Mouse (Mus musculus): ENCODE results near the gene Mrpl41. TPM values are rescaled to one million over a fixed set of nuclear protein-coding genes. Genes with fewer than 3 reads are reported as not detected.
"Not testable (repeated sequence)": the region's sequence is repeated elsewhere in the genome, so short reads cannot be mapped to it uniquely, and the experiment has no call there.

Gene Mrpl41
- total RNA-seq (2021), result 10 to 100 TPM; 38.1 TPM
- long read RNA-seq, experiment 1, transcript Mrpl41-201 (2 exons, 776 nt), result major isoform, 26 of 32 reads
- long read RNA-seq, experiment 1, partial matches to known transcripts, result 0 of 32 reads
- long read RNA-seq, experiment 1, other reads (novel, unspliced or antisense), result 6 of 32 reads
- long read RNA-seq, experiment 2, transcript Mrpl41-201 (2 exons, 776 nt), result major isoform, 25 of 29 reads
- long read RNA-seq, experiment 2, partial matches to known transcripts, result 0 of 29 reads
- long read RNA-seq, experiment 2, other reads (novel, unspliced or antisense), result 4 of 29 reads

DNA sequence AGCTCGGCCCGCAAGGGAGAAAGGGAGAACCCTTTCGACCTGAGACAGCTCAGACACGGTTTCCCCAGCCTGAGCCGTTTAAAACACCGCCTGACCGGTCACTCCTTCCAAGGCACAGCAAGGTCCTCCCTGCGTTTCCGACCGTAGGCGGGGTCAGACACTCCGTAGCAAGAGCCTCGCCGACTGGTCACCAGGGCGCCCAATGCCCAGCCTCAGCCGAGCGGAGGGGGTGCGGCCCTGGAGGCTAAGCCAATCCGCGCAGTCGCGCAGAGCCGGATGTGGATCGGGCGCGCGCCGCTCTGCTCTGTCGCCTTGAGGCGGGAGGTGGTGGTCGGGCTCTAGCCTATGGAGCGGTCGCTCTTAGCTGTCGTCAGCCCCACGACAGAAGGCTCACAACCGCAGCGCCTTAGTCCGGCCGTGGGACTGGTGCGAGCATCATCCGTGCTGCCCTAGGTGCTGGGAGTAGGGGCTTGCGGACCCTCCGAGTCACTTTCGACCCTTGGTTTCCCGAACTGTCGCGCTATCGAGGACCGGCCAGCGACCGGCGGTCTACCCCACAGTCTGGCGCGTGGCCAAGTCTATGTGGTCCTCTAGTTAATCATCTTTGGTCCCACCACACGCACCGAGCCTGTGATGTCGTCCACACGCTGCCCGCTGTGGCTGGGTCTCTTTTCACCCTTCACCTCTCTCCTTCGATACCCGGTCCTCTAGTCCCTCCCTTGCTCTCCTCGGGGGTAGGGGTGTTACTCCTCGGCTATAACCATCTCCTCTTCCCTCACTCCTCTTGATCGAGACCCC lies at the start of gene Mrpl41:
TSS of gene Mrpl41 (minus strand) at position 193 of the 798 bp plus-strand sequence.
- peak; percentile 96 for DNase-seq (ENCODE audit: low spot score)

DNA sequence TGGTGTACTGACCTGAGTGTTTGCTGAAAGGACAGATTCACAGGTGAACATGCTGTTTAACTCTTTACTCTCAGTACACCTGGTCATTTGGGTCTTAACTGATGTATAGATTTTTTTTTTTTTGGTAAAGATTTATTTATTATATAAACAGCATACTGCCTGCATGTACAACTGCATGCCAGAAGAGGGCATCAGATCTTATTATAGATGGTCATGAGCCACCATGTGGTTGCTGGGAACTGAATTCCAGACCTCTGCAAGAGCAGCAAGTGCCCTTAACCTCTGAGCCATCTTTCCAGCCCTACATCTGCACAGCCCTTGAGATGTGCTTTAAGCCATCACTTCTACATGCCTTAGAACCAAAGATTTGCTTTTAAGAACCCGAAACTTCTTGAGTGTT lies 47.8 kb upstream of the Mrpl41 start:
- no peak for DNase-seq (ENCODE audit: low spot score)

DNA sequence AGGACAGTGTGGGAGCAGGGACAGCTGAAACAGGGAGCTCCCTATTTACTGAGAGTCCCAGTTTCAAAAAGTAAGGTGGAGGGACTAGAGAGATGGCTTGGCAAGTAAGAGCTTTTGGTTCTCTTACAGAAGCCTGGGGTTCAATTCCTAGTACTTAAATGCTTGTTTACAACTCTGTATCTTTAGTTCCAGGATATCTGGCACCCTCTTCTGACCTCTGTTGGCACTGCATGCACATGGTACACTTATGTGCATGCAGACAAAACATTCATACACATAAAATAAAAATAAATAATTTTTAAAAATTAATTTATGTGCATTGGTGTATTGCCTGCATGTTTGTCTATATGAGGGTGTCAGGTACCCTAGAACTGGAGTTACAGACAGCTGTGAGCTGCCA lies 33.4 kb upstream of the Mrpl41 start:
- no peak for DNase-seq (ENCODE audit: low spot score)

DNA sequence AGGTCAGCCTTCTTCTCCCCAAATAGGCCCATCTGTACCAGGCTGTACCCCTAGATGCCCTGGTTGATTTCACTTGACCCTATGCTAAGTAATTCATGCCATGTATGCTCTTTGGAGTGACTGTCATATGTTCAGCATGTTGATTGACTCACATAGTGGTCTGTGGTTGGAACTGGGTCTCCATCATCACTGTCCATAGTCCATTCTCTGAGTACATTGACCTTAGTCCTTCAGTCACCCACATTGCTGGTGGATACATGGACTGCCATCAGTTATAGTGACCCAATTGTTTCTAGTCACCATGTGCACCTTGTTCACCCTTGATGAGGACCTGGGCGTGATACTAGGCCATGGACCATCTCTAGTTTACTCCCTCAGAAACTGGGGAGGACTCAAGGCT lies 31.9 kb upstream of the Mrpl41 start:
- DNase-seq (ENCODE audit: low spot score), result no peak

DNA sequence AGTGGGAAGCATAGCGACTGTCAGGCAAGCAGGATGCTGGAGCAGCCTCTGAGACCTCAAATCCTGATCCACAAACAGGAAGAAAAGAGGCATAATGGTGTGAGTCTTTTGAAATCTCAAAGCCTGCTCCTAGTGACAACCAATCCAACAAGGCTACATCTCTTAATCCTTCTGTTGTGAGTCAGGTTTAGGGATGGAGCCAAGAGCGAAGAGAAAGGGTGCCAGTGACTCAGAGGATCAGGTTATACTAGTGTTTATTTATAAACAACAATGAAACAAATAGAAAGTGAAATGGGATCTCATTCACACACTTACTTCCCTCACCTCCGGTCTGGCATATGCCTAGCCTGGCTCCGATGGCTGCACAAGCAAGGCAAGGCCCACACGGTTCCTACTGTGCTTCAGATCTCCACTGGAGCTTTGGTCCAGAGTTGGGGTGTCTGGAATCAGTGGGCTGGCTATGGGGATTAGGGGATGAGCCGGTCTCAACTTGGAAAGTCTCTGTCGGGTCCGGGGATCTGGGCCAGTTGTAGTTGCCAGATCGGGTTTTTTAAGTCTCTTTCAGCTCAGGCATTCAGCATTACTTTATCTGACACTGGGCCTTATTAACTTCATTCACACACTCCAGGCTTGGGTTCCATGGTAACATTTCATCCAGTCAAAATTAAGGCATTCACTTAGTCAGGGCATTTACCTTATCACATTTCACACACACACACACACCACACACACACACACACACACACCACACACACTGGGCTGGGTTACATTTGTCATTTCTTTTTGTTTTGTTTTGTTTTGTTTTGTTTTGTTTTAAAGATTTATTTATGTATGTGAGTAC lies 29.3 kb upstream of the Mrpl41 start:
- DNase-seq (ENCODE audit: low spot score), result no peak

DNA sequence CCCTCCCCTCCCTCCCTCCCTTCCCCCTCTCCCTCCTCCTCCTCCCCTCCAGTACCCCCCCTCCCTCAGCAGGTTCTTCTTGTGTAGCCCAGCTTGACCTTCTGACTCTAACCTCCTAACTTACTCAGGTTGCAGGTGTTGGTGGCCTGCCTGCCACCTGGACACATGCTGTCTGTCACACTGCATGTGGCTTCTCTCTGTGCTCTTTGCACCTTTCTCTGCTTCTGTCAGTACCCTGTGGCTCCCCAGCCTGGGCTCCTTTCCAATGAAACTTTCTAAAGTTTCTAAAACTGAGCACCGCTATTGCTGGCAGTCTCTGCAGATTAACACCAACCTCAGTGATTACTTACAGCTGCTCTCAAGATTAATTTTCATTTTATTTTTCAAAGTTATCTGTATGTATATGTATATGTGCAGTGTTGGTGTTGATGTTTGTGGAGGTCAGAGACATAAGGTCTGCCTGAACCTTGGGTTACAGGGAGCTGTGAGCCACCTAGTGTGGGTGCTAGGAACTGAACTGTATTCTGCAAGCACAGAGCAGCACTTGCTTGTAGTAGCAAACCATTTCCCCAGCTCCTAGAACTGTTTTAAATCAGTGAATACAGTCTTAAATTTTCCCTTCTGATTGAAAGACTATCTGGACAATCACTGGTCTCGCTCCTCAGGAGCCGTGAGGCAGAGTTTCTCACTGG lies 25.8 kb upstream of the Mrpl41 start:
- peak; percentile 25 for DNase-seq (ENCODE audit: low spot score)

DNA sequence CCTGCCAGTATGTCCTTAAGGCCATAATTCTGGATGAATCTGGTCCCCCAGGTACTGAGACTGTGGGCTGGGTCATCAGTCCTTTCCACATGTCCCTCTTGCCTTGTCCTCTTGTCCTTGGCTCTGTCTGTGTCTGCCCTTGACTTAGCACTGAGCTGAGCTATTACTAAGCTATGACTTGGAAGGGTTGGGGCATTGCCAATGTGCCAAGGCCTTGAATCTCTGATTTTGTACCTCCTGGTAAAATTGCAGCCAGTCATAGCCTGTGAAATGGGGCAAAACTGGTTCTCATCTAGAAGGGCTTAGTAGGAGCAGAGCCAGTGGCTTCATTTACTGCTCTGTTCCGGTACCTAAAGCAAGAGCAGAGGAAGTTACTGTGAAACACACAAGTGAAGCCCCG lies 21.6 kb upstream of the Mrpl41 start:
- DNase-seq (ENCODE audit: low spot score), result no peak

DNA sequence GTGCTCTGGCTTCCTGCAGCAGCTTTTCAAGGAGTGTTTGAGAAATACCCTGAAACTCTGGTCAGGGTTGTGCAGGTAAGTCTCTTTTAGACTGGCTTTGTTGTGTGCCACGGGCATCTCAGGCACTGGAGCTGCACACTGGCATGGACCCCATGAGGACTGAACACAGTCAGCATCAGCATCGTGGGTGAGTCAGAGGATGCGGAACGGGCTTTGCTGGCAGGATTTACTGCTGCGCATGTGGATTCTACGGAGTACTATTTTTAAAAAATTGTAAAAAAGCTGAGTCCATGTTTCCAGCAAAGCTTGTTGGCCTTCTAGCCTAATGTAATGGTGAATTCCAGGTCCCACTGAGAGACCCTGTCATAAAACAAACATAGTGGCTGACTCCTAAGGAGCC lies 20.4 kb upstream of the Mrpl41 start:
- DNase-seq (ENCODE audit: low spot score), result no peak

DNA sequence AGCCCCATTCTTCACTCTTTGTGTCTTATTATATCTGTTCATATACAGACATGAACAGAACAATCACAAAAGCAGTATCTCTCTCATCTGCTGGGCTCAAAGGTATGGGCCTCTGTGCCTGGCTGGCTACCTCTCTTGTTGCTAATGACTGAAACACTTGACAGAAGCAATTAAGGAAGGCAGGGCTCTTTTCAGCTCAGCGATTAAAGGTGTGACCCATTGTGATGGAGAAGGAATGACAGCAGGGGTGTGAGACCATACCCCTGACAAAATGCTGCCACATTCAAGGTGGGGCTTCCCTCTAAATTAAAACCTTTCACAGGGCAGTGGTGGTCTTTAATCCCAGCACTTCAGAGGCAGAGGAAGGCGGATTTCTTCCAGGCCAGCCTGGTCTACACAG lies 12.9 kb upstream of the Mrpl41 start:
- DNase-seq (ENCODE audit: low spot score), result no peak

DNA sequence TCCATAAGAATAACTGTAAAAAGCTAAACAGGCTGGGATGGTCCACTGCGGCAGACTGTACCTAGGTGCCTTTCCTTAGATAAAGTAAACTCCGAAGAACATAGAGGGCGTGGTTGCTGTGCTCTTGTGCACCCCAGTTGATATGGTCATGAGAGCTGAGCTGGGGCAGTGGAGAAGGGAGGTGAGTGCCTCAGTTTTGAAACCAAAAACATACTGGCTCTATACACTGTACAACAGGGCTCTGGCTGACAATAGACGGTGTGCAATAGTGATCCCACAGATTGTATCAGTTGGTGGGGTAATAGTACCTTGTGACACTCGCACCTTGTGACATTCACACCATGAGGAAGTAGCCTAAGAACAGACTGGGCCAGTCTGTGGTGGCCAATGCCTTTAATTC lies 2.1 kb upstream of the Mrpl41 start:
- DNase-seq (ENCODE audit: low spot score), result no peak

DNA sequence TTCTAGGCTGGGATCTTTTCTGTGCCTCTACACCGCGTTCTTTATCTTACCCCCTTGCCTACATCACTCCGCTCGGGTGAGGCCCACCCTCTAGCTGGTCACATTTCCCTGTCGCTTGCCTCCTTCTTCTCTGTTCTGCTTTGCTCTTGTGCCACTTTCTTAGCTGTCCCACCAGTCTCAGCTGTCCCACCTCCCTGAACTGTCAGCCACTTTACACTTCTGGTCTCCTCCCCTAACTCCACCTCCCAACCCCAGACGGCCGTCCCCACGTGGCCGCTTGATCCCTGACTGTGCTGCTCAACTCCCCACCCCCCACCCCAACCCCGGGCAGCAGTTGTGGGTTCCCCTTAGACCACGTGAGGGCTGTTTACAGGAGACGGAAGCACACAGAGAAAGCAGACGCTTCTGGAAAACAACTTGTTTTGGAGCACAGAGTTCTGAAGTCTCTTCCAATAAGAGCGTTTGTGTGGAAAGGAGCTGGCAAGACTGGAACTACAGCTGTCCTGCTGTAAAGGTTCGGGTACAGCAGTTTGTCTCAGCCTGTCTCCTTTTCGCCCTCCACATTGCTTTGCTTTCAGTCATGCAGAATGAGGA lies 903 bp upstream of the Mrpl41 start, which contains the start of gene Pnpla7:
TSS of gene Pnpla7 (plus strand) at position 330 of the 594 bp plus-strand sequence.
- peak; percentile 85 for DNase-seq (ENCODE audit: low spot score)

DNA sequence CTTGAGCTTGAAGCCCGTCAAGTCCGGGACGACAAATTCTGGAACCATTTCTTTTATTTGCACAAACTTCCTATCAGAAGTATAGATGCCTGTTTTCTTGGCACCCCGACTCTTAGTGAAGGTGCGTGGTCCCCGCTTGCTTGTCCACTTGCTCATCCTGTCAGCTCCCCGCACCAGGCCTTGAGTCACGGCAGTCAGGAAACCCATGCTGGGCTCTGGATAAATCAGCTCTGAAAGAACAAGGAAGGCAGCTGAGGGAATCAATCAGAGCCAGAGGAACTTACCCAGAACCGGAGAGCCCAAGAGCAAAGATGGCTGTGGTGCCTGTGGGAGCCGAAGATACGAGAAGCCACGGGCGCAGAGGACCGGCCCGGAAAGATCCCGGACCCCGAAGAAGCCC lies 446 bp downstream of the Mrpl41 start:
- not testable (repeated sequence) for DNase-seq (ENCODE audit: low spot score)

DNA sequence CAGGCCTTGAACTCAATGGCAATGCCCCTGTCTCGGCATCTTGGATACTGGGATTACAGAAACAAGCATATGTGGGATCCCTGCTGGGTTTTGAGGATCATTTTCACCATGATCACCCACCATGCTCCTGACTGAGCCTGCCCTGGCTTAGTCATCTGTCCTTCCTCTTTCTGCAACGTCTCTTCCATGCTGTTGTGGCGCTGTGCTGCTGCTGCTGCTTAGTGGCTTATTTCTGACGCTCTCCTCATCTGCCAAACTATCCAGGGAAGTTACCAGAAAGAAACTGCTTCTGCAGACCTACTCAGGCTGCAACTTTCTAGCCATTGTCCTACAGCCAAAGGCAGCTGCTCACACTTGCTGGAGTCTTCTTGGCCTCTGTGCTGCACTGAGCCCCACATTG lies 4.5 kb downstream of the Mrpl41 start:
- DNase-seq (ENCODE audit: low spot score), result no peak

DNA sequence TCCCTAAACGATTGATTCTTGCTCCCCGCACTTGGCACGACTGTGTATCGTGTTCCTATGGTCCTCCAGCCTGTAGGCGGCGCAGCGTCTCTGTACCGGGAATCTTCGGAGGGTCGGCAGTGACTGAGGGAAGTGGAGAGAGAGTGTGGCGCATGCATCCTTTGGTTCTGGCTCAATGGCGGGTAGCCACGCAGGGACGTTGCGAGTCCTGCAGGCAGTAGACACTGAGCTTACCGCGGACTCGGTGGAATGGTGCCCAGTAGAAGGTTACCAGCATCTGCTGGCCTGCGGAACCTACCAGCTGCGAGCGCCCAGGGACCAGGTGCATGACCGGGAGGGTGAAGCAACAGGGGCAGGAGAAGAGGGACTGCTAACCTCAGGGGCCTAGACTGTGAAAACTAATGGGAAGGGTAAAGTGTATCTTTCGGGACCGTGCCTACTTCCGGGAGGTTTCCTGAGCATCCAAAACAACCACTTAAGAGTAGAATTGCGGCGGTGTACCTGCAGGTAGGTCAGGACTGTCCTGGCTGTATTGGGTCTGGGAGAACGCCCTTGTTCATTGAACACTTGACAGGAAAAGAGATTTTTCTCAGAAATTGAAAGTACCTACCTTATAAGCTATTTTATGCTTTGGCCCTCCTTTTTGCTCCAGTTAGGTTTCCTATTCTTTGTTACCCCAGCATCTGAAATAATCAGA lies 12.4 kb downstream of the Mrpl41 start, which contains the start of gene Dph7:
TSS of gene Dph7 (plus strand) at position 97 of the 697 bp plus-strand sequence.
- peak; percentile 84 for DNase-seq (ENCODE audit: low spot score)

DNA sequence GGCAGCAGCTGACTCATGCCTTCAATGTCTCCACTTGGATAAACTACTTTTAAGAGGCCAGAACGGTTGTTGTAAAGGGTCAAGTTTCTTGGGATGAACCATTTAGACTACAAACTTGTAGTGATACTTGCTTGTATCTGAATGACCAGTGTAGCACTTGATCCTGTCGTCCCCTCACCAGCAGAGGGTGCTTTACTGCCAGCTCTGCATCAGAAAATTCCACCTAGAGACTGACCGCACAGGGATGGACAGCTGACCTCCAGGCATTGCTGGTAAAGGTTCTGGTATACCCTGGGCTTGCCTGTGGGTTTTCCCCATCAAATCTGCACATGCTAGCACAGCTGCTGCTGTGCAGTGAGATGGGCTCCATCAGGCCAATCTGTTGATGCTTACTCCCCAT lies 14.0 kb downstream of the Mrpl41 start:
- DNase-seq (ENCODE audit: low spot score), result peak; percentile 9

DNA sequence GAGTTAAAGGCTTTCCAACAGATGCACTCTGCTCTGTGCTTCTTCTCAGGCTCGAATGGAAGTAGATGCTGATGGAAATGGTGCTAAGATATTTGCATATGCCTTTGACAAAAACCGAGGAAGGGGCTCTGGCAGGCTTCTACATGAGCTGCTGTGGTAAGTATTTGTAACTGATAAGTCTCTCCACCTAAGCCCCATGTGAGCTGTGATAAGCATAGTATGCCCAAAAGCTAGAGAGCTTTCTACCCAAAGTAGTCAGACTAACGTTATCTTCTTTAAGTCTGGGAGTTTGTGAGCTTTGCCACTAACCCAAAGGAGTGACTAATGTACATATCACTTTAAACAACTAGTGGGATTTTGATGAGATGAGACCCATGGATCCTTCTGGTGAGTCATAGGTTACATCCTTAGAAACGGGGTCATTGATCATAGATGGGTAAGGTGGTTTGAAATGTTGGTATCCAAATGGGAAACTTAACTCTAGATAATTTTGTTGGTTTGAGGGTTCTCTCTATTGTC lies 22.3 kb downstream of the Mrpl41 start:
- DNase-seq (ENCODE audit: low spot score), result no peak

DNA sequence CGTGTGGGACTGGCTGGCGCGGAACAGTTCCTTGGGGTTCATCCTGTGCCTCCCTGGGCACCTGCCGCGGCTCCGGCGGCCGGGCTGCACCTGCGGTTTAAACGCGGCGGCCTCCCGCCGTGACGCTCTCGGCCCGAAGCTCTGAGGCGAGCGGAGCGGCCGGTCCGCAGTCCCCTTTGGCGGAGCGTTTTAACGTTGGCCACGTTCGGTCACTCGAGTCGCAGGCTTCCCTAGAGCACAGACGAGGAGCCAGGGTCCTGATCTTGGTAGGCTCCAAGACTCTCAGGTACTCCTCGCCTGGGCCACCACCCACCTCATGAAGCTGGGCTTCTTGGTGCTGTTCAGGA lies 24.7 kb downstream of the Mrpl41 start:
- no peak for DNase-seq (ENCODE audit: low spot score)

DNA sequence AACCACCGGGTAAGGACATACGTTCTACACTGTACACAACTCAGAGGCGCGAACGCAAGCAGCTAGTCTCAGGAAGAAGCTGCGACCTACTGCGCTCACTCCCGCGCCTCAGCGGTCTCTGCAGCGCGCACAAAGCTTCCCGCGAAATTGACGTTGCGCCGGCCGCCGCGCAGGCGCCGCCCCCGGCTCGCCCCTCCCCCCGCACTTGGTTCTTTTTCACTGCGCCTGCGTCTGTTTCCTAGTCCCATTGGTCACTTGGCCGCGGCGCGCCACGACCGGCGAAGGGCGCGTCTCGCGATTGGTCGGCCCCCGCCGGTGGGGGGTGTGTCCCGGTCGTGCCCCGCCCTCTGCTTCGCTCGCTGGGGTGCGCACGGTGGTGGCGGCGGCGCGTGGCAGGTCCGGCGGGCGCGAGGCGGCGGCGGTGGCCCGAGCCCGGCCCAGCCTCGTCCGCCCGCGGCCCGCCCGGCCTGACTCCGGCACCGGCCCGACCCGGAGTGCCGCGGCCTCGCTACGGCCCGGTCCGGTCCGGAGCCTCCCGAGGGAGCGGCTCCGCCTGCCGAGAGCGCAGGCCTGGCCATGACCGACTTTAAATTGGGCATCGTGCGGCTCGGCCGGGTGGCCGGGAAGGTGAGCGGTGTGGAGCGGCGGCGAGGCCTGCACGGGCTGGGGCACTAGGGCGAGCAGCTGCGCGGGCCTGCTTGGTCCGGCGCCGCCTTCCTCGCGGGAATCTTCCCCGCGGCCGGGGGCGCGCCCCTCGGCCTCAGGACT lies 25.3 kb downstream of the Mrpl41 start, which contains the start of gene Zmynd19:
TSS of gene Zmynd19 (plus strand) at position 372 of the 768 bp plus-strand sequence.
- DNase-seq (ENCODE audit: low spot score), result peak; percentile 98

DNA sequence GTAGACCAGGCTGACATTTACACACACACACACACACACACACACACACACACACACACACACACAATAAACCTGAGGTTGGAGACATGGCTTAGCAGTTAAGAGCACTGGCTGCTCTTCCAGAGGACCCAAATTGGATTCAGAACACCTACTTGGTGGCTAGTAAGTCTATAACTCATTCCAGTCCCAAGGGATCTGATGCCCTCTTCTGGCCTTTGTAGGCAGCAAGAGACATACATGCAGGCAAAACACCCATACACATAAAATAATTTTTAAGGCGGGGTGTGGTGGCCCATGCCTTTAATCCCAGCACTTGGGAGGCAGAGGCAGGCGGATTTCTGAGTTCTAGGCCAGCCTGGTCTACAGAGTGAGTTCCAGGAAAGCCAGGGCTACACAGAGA lies 30.6 kb downstream of the Mrpl41 start:
- DNase-seq (ENCODE audit: low spot score), result peak; percentile 45

Data from gastrocnemius, adult 18-20 months (tissue).